Mouse (Mus musculus): Measurements from ENCODE around the gene Smndc1. TPM values are rescaled to one million over a fixed set of nuclear protein-coding genes. Genes with fewer than 3 reads are reported as not detected.

Smndc1 gene
- polyA plus RNA-seq, 1 experiment from 2014 or later, result 54.4 TPM

DNA sequence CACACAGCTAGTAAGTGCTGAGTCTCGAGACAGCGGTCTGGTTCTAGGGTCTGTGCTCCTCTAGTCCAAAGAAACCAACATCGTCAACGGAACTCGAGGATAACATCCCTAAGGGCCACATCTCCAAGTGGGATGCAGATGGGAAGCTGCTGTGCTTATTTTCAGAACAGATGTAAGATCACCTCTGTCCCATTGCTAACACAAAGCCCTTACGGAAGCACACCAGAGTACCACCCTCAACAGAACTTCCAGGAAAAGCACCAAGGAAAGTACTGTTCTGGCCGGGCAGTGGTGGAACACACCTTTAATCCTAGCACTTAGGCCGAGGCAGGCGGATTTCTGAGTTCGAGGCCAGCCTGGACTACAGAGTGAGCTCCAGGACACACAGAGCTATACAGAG is 12.0 kb downstream of the Smndc1 start:
- no peaks in the 10 kb centered on the region for H3K9me3 ChIP-seq (ENCODE audit: control insufficient read depth, low read length)
- no peak for DNase-seq (ENCODE audit: low spot score)
- peaks cover 7% of the 10 kb centered on the region for H3K36me3 ChIP-seq (ENCODE audit: control insufficient read depth, insufficient read depth, low read length)
- no peak overlapping the region for H3K27ac ChIP-seq (ENCODE audit: low read depth, low read length)
- WGBS, result 93% methylated on average over 10 of the region's 10 CpGs
- ATAC-seq (ENCODE audit: insufficient read depth, low FRiP score, low TSS enrichment), result no peak
- H3K9ac ChIP-seq (ENCODE audit: low read length), result no peak overlapping the region
- H3K4me3 ChIP-seq (ENCODE audit: low read depth, low read length), result no peak overlapping the region
- H3K4me2 ChIP-seq (ENCODE audit: low read depth), result no peak overlapping the region
- no peaks in the 10 kb centered on the region for H3K27me3 ChIP-seq (ENCODE audit: control insufficient read depth, insufficient read depth, low read length)
- no peaks in the 10 kb centered on the region for H3K4me1 ChIP-seq (ENCODE audit: control insufficient read depth, insufficient read depth, low read length)

DNA sequence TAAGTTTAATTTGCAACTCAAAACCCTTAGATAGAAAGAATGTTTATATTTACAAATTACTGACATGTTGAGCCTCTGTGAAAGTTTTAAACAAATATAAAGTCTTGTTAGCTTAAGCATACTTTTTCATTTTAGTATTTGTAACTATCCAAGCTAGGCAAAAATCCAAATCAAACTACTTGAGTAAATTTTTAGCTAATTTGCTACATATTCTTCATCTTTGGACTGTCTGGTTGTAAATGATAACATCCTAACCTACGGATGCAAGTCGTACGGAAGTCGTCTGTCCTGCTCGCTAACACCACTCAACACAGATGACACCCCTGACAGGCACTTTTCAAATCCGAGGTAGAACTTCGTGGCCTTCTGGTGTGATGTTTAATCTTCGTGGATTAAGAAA is 12.7 kb downstream of the Smndc1 start:
- Histone ChIP-seq H3K9ac (ENCODE audit: low read length) (no peak overlapping the region), H3K4me2 (ENCODE audit: low read depth) (no peak overlapping the region), H3K9me3 (ENCODE audit: control insufficient read depth, low read length) (no peaks in the 10 kb centered on the region), H3K27ac (ENCODE audit: low read depth, low read length) (no peak overlapping the region), H3K36me3 (ENCODE audit: control insufficient read depth, insufficient read depth, low read length) (peaks cover 3% of the 10 kb centered on the region), H3K4me3 (ENCODE audit: low read depth, low read length) (no peak overlapping the region), H3K4me1 (ENCODE audit: control insufficient read depth, insufficient read depth, low read length) (no peaks in the 10 kb centered on the region), H3K27me3 (ENCODE audit: control insufficient read depth, insufficient read depth, low read length) (no peaks in the 10 kb centered on the region)
- ATAC-seq (ENCODE audit: insufficient read depth, low FRiP score, low TSS enrichment), result no peak
- 95% methylated on average over 8 of the region's 8 CpGs for WGBS
- no peak for DNase-seq (ENCODE audit: low spot score)

GRCm38 (mm10) chr19:53375816-53376215 is 14.6 kb downstream of the Smndc1 start:
- Histone ChIP-seq H3K4me3 (ENCODE audit: low read depth, low read length) (no peak overlapping the region), H3K36me3 (ENCODE audit: control insufficient read depth, insufficient read depth, low read length) (peaks cover 3% of the 10 kb centered on the region; the same call in 1 of the 2 replicates), H3K4me1 (ENCODE audit: control insufficient read depth, insufficient read depth, low read length) (no peaks in the 10 kb centered on the region), H3K4me2 (ENCODE audit: low read depth) (no peak overlapping the region), H3K9me3 (ENCODE audit: control insufficient read depth, low read length) (no peaks in the 10 kb centered on the region), H3K27me3 (ENCODE audit: control insufficient read depth, insufficient read depth, low read length) (no peaks in the 10 kb centered on the region), H3K27ac (ENCODE audit: low read depth, low read length) (no peak overlapping the region), H3K9ac (ENCODE audit: low read length) (no peak overlapping the region)
- DNase-seq (ENCODE audit: low spot score) (no peak), ATAC-seq (ENCODE audit: insufficient read depth, low FRiP score, low TSS enrichment) (no peak)
- WGBS, result 92% methylated on average over 9 of the region's 9 CpGs

DNA sequence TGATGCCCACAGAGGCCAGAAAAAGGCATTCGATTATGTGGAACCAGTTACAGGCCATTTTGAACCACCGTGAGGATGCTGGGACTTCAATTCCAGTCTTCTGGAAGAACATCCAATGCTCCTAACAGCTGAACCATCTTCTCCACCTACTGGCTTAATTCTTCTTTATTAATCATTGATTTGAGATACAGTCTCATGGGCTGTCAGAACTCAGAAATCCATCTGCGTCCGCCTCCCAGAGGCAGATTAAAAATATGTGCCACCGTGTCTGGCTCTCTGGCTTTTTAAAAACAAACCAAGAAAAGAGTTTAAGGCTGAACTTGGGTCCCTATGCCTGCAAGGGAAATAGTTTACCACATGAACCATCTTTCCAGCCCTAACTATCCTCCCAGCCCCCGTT is 15.1 kb downstream of the Smndc1 start:
- H3K27ac ChIP-seq (ENCODE audit: low read depth, low read length), result no peak overlapping the region
- ATAC-seq (ENCODE audit: insufficient read depth, low FRiP score, low TSS enrichment) (no peak), DNase-seq (ENCODE audit: low spot score) (no peak)
- H3K27me3 ChIP-seq (ENCODE audit: control insufficient read depth, insufficient read depth, low read length), result no peaks in the 10 kb centered on the region
- H3K9me3 ChIP-seq (ENCODE audit: control insufficient read depth, low read length), result no peaks in the 10 kb centered on the region
- H3K4me3 ChIP-seq (ENCODE audit: low read depth, low read length), result no peak overlapping the region
- no peak overlapping the region for H3K4me2 ChIP-seq (ENCODE audit: low read depth)
- peaks cover 3% of the 10 kb centered on the region; the same call in 1 of the 2 replicates for H3K36me3 ChIP-seq (ENCODE audit: control insufficient read depth, insufficient read depth, low read length)
- H3K4me1 ChIP-seq (ENCODE audit: control insufficient read depth, insufficient read depth, low read length), result no peaks in the 10 kb centered on the region
- WGBS, result 91% methylated on average over 6 of the region's 6 CpGs
- no peak overlapping the region for H3K9ac ChIP-seq (ENCODE audit: low read length)

DNA sequence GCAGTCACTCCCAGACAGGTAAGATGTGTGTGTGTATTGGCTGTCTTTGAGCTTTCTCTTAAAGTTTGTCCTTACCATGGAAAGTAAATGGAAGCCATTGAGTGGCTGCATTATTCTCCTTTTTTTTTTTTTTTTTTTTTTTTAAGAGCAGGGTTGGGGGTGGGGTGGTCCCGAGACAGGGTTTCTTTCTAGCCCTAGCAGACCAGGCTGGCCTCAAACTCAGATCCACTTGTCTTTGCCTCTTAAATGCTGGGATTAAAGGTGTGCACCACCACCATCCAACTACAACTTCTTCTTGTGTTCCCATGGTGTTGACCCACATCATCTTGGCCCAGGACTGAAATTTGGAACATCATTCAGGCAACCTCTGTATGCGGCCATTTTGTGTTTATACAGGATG is 16.8 kb downstream of the Smndc1 start:
- H3K4me1 ChIP-seq (ENCODE audit: control insufficient read depth, insufficient read depth, low read length), result no peaks in the 10 kb centered on the region
- H3K9ac ChIP-seq (ENCODE audit: low read length), result no peak overlapping the region
- no peak overlapping the region for H3K4me2 ChIP-seq (ENCODE audit: low read depth)
- 96% methylated on average over 2 of the region's 2 CpGs for WGBS
- no peak overlapping the region for H3K4me3 ChIP-seq (ENCODE audit: low read depth, low read length)
- H3K36me3 ChIP-seq (ENCODE audit: control insufficient read depth, insufficient read depth, low read length), result peaks cover 3% of the 10 kb centered on the region; the same call in 1 of the 2 replicates
- H3K27ac ChIP-seq (ENCODE audit: low read depth, low read length), result no peak overlapping the region
- DNase-seq (ENCODE audit: low spot score) (no peak), ATAC-seq (ENCODE audit: insufficient read depth, low FRiP score, low TSS enrichment) (no peak)
- H3K9me3 ChIP-seq (ENCODE audit: control insufficient read depth, low read length), result no peaks in the 10 kb centered on the region
- no peaks in the 10 kb centered on the region for H3K27me3 ChIP-seq (ENCODE audit: control insufficient read depth, insufficient read depth, low read length)

- Histone ChIP-seq H3K27me3 (ENCODE audit: control insufficient read depth, insufficient read depth, low read length) (no peaks in the 10 kb centered on the region), H3K4me1 (ENCODE audit: control insufficient read depth, insufficient read depth, low read length) (no peaks in the 10 kb centered on the region), H3K4me2 (ENCODE audit: low read depth) (no peak within 1 kb of the TSS), H3K9ac (ENCODE audit: low read length) (no peak within 1 kb of the TSS), H3K9me3 (ENCODE audit: control insufficient read depth, low read length) (no peaks in the 10 kb centered on the region), H3K4me3 (ENCODE audit: low read depth, low read length) (no peak within 1 kb of the TSS), H3K27ac (ENCODE audit: low read depth, low read length) (no peak within 1 kb of the TSS), H3K36me3 (ENCODE audit: control insufficient read depth, insufficient read depth, low read length) (peaks cover 3% of the 10 kb centered on the region; the same call in 1 of the 2 replicates)
- DNase-seq (ENCODE audit: low spot score) (no peak), ATAC-seq (ENCODE audit: insufficient read depth, low FRiP score, low TSS enrichment) (no peak)
- WGBS, result 92% methylated on average over 13 of the region's 13 CpGs
These were observed 18.7 kb downstream of the Smndc1 start, which contains the start of gene Gm10197 for GRCm38 (mm10) chr19:53371666-53372065. Gene Gm10197 (minus strand): TSS chr19:53371766.

- Histone ChIP-seq H3K9ac (ENCODE audit: low read length) (no peak overlapping the region), H3K27ac (ENCODE audit: low read depth, low read length) (no peak overlapping the region), H3K4me1 (ENCODE audit: control insufficient read depth, insufficient read depth, low read length) (no peaks in the 10 kb centered on the region), H3K4me2 (ENCODE audit: low read depth) (no peak overlapping the region), H3K27me3 (ENCODE audit: control insufficient read depth, insufficient read depth, low read length) (no peaks in the 10 kb centered on the region), H3K9me3 (ENCODE audit: control insufficient read depth, low read length) (no peaks in the 10 kb centered on the region), H3K4me3 (ENCODE audit: low read depth, low read length) (no peak overlapping the region), H3K36me3 (ENCODE audit: control insufficient read depth, insufficient read depth, low read length) (peaks cover 3% of the 10 kb centered on the region; the same call in 1 of the 2 replicates)
- 86% methylated on average over 15 of the region's 15 CpGs for WGBS
- DNase-seq (ENCODE audit: low spot score) (no peak), ATAC-seq (ENCODE audit: insufficient read depth, low FRiP score, low TSS enrichment) (no peak)
These were observed 20.1 kb downstream of the Smndc1 start for GRCm38 (mm10) chr19:53370233-53370632.

DNA sequence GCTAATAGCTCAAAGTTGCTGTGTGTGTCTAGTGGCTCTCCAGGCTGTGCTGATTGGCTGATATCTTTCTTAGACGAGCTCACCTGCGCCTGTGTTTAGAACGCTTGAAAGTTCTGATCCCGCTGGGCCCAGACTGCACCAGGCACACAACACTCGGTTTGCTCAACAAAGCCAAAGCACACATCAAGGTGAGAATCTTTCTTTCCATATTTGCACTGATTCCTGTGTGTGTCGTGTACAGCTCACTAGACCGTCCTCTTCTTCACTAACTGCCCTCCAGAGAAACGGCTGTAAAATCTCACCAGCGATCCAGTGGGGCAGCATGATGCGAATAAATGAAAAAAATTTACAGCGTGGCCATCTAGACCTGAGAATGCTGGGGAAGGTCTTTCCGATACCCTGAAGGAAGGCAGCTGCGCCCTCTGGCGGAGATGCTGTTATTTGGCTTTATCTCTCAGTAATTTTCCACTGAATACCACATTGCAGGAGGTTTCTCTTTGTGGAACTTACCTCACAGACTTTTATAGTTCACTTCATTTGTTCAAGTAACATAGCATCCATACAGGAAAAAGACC is 20.8 kb downstream of the Smndc1 start:
- WGBS, result 37% methylated on average over 14 of the region's 14 CpGs
- no peak overlapping the region for H3K4me3 ChIP-seq (ENCODE audit: low read depth, low read length)
- H3K27me3 ChIP-seq (ENCODE audit: control insufficient read depth, insufficient read depth, low read length), result no peaks in the 10 kb centered on the region
- no peak overlapping the region for H3K4me2 ChIP-seq (ENCODE audit: low read depth)
- peaks cover 3% of the 10 kb centered on the region; the same call in 1 of the 2 replicates for H3K36me3 ChIP-seq (ENCODE audit: control insufficient read depth, insufficient read depth, low read length)
- no peaks in the 10 kb centered on the region for H3K9me3 ChIP-seq (ENCODE audit: control insufficient read depth, low read length)
- ATAC-seq (ENCODE audit: insufficient read depth, low FRiP score, low TSS enrichment) (0 out of 2 replicates have a peak, but pooled peaks have one; percentile 14), DNase-seq (ENCODE audit: low spot score) (peak; percentile 83)
- no peak overlapping the region for H3K9ac ChIP-seq (ENCODE audit: low read length)
- H3K27ac ChIP-seq (ENCODE audit: low read depth, low read length), result no peak overlapping the region
- 0 out of 2 replicates have a peak, but pooled peaks cover 4% of the 10 kb centered on the region for H3K4me1 ChIP-seq (ENCODE audit: control insufficient read depth, insufficient read depth, low read length)

DNA sequence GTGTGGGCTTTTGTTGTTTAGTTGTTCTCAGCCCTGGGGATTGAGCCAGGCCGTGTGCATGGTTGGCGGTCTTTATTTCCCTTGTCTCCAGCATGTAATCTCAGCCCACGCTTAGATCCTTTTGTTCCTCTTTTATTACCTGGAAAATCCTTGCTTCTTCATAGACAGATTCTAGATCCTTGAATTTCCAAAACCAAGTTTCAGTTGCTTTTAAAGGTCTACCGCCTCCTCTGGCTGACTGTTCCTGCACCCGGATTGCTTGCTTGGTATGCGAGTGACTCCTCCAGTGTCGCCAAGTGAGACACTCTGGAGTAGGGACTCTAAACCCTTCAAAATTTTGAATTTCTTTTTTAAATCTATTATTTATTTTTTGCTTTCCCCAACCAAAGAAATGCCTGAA is 23.5 kb downstream of the Smndc1 start:
- Histone ChIP-seq H3K9me3 (ENCODE audit: control insufficient read depth, low read length) (no peaks in the 10 kb centered on the region), H3K4me3 (ENCODE audit: low read depth, low read length) (no peak overlapping the region), H3K36me3 (ENCODE audit: control insufficient read depth, insufficient read depth, low read length) (no peaks in the 10 kb centered on the region), H3K4me2 (ENCODE audit: low read depth) (no peak overlapping the region), H3K27ac (ENCODE audit: low read depth, low read length) (no peak overlapping the region), H3K9ac (ENCODE audit: low read length) (no peak overlapping the region), H3K27me3 (ENCODE audit: control insufficient read depth, insufficient read depth, low read length) (no peaks in the 10 kb centered on the region), H3K4me1 (ENCODE audit: control insufficient read depth, insufficient read depth, low read length) (0 out of 2 replicates have a peak, but pooled peaks cover 4% of the 10 kb centered on the region)
- DNase-seq (ENCODE audit: low spot score), result no peak
- WGBS, result 78% methylated on average over 7 of the region's 7 CpGs
- ATAC-seq (ENCODE audit: insufficient read depth, low FRiP score, low TSS enrichment), result no peak
